Mouse (Mus musculus) cortical plate, adult 2 months (tissue): ENCODE data around the gene Serpinb2. TPM values are rescaled to one million over a fixed set of nuclear protein-coding genes. Genes with fewer than 3 reads are reported as not detected.
A peak's percentile ranks its signal among the peaks of the same experiment; 100 is the strongest.

Experiments used
- H3K27ac ChIP-seq: fragments of 200-500 bp; 2 replicates; pipeline ENCODE4 v1.5.1; 2012; ENCODE audit warnings: low read length, control low read depth, inconsistent platforms; ENCODE audit not compliant: insufficient read depth
- H3K4me1 ChIP-seq: fragments of 200-500 bp; 2 replicates; pipeline ENCODE4 v1.6.1; 2011; ENCODE audit warnings: low read length; ENCODE audit not compliant: control insufficient read depth, insufficient read depth
- H3K4me3 ChIP-seq: fragments of 200-500 bp; 2 replicates; pipeline ENCODE4 v1.5.1; 2011; ENCODE audit warnings: mild to moderate bottlenecking, low read length, control low read depth; ENCODE audit not compliant: insufficient read depth
- CTCF ChIP-seq: fragments of 200-500 bp; IDR thresholded peaks from 2 replicates; pipeline ENCODE4 v1.5.1; 2011; ENCODE audit warnings: mild to moderate bottlenecking, control low read depth, low read length; ENCODE audit not compliant: insufficient read depth; ENCODE audit errors: extremely low read depth
- POLR2A ChIP-seq: fragments of 200-500 bp; IDR thresholded peaks from 2 replicates; pipeline ENCODE4 v1.6.1; 2011; ENCODE audit warnings: mild to moderate bottlenecking, low read length, control low read depth; ENCODE audit not compliant: insufficient read depth; ENCODE audit errors: extremely low read depth
- polyA plus RNA-seq: library from polyadenylated mRNA; depleted of rRNA; stranded (reverse); fragments of >200 nt; gene quantifications from 2 replicates; pipeline ENCODE4 v1.2.3, GENCODE M21; 2012; rRNA removed

Gene Serpinb2
- polyA plus RNA-seq, result not detected in 2 replicates

DNA sequence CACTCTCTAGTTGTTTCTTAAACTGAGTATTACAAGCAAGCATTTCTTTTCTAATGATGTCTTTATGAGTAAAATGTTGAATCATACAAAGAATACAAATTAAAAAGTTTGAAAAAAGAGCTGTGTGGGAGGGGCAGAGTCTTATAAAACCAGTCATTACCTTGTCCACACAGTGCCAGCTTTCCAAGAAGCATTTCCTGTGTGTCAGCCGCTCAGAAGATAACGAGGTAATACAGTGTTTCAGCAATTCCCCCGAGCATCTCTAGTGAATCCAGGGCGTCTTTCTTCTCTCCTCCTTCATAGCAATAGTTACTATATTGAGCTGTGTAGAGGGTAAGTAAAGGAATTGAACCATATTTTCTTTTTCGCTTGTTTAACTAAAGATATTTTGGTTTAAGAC is at the start of gene Serpinb2:
TSS of gene Serpinb2 (plus strand) at position 172 of the 400 bp plus-strand sequence.
- Histone ChIP-seq H3K4me1 (no peaks in the 10 kb centered on the region), H3K4me3 (no peak within 1 kb of the TSS), H3K27ac (no peak within 1 kb of the TSS)
- TF ChIP-seq POLR2A (no peak), CTCF (no peak)

DNA sequence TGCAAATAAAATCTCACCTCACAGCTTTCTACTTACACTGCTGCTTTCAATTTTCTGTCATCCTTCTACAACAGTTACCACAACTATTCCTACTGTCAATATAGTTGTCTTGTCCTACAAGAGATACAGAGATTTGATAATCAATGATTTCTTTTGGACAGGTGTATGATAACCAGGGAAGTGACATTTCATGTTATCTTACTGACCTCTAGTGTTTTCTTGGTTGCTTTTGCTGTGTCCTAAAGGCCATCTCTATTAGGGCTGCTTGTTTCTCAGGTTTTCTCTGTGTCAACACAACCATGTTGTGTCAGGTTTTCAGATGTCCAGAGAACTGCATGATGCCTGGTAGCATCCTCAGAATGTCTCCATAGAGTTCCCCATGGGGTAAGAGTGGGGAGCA is 31.3 kb upstream of the Serpinb2 start:
- TF ChIP-seq CTCF (no peak), POLR2A (no peak)
- no peak overlapping the region for H3K27ac ChIP-seq
- no peaks in the 10 kb centered on the region for H3K4me1 ChIP-seq
- no peak overlapping the region for H3K4me3 ChIP-seq

DNA sequence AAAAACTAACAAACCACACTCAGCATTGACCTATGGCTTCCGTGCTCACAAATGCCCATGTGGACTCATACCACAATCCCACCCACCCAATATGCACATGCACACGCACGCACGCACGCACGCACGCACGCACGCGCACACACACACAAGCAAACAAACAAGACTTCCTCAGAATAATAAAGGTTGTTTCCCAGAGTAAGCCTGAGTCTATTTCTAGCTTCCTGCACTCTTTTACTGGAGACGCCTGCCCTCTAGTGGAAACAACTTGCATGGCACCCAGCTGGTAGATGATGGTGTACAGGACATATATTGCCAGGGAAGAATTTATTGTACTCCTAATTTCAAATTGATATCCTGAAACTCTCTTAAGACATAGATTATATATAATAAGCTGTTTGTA is 29.8 kb upstream of the Serpinb2 start:
- TF ChIP-seq CTCF (peak; percentile 79), POLR2A (no peak)
- no peak overlapping the region for H3K27ac ChIP-seq
- no peaks in the 10 kb centered on the region for H3K4me1 ChIP-seq
- H3K4me3 ChIP-seq, result no peak overlapping the region

DNA sequence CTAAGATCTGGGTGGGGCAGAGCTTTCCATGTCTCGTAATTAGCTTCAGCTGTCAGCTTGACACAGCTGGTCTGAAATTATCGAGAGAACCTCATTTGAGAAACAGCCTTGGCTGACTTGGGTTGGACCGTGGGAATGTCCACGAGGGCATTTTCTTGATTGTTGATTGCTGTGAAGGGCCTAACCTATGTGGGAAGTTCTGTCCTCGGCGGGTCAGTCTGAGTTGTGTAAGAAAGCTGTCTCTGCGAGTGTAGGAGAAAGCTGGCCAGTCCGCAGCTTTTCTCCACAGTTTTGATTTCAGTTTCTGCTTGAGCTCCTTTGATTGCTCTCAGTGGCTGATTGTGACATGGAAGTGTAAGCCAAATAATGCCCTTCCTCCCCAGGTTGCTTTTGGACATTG is 21.6 kb upstream of the Serpinb2 start:
- no peaks in the 10 kb centered on the region for H3K4me1 ChIP-seq

GRCm38 (mm10) chr1:107496789-107497188 is 14.4 kb upstream of the Serpinb2 start:
- Histone ChIP-seq H3K4me1 (no peaks in the 10 kb centered on the region), H3K4me3 (no peak overlapping the region), H3K27ac (no peak overlapping the region)
- TF ChIP-seq CTCF (no peak), POLR2A (no peak)

More for the DNA sequence above, 21.6 kb upstream of the Serpinb2 start:
- H3K27ac ChIP-seq, result no peak overlapping the region
- no peak for TF ChIP-seq CTCF
- no peak for TF ChIP-seq POLR2A
- no peak overlapping the region for H3K4me3 ChIP-seq

GRCm38 (mm10) chr1:107502025-107502424 is 9.2 kb upstream of the Serpinb2 start:
- H3K4me3 ChIP-seq, result no peak overlapping the region
- H3K4me1 ChIP-seq, result no peaks in the 10 kb centered on the region
- TF ChIP-seq POLR2A, result no peak
- no peak for TF ChIP-seq CTCF
- H3K27ac ChIP-seq, result no peak overlapping the region

GRCm38 (mm10) chr1:107503294-107503693 is 7.9 kb upstream of the Serpinb2 start:
- Histone ChIP-seq H3K27ac (no peak overlapping the region), H3K4me1 (no peaks in the 10 kb centered on the region), H3K4me3 (no peak overlapping the region)
- TF ChIP-seq CTCF, result no peak
- TF ChIP-seq POLR2A, result no peak

DNA sequence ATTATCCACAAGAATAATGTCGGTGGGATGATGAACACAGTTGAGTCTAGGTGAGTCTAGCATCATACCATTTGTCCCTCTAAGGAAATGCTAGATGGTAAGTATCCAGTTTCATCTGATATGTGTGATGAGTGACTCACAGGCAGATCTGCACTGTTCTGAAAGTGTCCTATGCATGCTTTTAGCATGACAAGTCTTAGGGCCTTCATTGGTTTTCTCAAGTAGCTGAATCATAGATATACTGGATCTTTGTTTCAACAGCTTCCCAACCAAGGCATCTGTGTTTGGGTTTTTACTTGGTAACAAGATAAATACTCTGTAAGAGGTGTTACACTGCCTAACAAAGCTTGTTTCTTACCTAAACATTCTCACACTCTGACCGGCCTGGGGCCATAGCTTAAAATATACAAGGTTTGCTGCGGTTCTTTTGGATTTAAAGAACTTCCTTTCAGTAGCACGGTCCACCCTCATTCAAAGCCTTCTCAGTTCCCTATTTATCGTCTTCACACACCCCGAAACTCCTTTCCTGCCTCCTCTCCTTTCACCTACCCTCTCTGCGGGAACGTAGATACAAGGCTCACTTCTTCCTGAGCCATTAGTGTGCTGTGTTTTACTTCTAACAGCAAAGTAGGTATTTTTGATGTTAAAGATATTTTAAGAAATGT is 5.2 kb upstream of the Serpinb2 start:
- TF ChIP-seq POLR2A (no peak), CTCF (no peak)
- Histone ChIP-seq H3K27ac (no peak overlapping the region), H3K4me3 (no peak overlapping the region), H3K4me1 (no peaks in the 10 kb centered on the region)

DNA sequence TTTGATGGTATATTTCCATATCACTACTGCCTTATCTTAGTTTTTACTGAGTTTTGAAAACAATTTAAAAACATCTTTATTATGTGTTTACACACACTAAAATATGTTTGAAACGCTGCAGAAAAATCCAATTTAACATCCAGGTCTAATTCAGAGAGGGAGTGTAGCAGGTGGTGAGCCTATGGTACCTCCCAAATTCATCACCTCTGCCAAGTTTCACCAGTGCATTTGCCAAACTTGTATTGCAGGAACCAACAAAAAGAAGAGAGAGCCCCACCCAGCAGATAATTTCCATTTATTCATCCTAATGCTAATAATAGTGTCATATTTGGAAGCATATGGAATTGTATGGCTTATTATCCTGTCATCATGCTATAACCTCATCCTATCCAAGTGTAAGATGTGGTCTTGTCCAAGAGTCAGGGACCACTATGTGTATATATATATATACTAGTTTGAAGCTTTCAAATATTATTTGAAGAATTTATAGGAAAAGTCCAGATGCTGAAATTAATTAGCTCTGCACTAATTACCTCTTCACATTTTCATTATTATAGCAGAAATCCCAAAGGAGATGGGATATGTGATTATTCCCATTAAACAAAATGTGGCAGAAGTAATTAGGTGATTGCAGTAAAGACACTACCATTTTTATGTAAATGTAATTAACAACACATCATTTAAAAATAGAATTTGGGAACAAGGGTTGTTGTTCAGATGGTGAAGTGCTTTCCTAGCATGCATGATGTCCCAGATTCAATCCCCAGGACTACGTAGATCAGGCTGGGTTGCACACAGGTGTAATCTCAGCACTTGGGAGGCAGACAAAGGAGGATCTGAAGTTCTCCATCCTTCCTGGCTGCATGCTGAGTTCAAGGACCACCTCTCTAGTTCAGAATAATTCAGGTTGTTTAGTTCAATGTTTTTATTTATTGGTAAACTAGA is 1.2 kb downstream of the Serpinb2 start:
- no peaks in the 10 kb centered on the region for H3K4me1 ChIP-seq
- H3K4me3 ChIP-seq, result no peak overlapping the region
- TF ChIP-seq CTCF (no peak), POLR2A (no peak)
- H3K27ac ChIP-seq, result no peak overlapping the region
